Mouse (Mus musculus) intestine, postnatal 0 days (tissue): ENCODE data around the gene Bpi. TPM values are rescaled to one million over a fixed set of nuclear protein-coding genes. Genes with fewer than 3 reads are reported as not detected.

Experiments
- ATAC-seq: fragments of 200-750 bp; cut with Nextera tagmentation; 2 replicates; pipeline ENCODE4 v1.8.0; 2017; ENCODE audit warnings: mild to moderate bottlenecking, moderate TSS enrichment, moderate library complexity
- H3K27ac ChIP-seq: fragments of 300-500 bp; sonication (generic); 2 replicates; pipeline ENCODE4 v1.5.1; 2014; ENCODE audit warnings: mild to moderate bottlenecking, low read depth, low read length, moderate library complexity
- H3K27me3 ChIP-seq: fragments of 300-500 bp; sonication (generic); replicated peaks from 2 replicates; pipeline ENCODE4 v1.6.1; 2014; ENCODE audit warnings: low read length, mixed read lengths; ENCODE audit not compliant: control insufficient read depth, insufficient read depth
- H3K36me3 ChIP-seq: fragments of 300-500 bp; sonication (generic); 2 replicates; pipeline ENCODE4 v1.6.1; 2014; ENCODE audit warnings: mild to moderate bottlenecking, moderate library complexity; ENCODE audit not compliant: control insufficient read depth, insufficient read depth
- H3K4me1 ChIP-seq: fragments of 300-500 bp; sonication (generic); replicated peaks from 2 replicates; pipeline ENCODE4 v1.6.1; 2014; ENCODE audit warnings: antibody characterized with exemption, low read length, mixed read lengths; ENCODE audit not compliant: control insufficient read depth, insufficient read depth
- H3K4me2 ChIP-seq: fragments of 300-500 bp; sonication (generic); replicated peaks from 2 replicates; pipeline ENCODE4 v1.6.1; 2014; ENCODE audit warnings: low read depth, mild to moderate bottlenecking, moderate library complexity
- H3K4me3 ChIP-seq: fragments of 300-500 bp; sonication (generic); 2 replicates; pipeline ENCODE4 v1.5.1; 2014; ENCODE audit warnings: low read depth, low read length
- H3K9ac ChIP-seq: fragments of 300-500 bp; sonication (generic); 2 replicates; pipeline ENCODE4 v1.6.1; 2014; ENCODE audit warnings: mild to moderate bottlenecking, low read depth, low read length
- H3K9me3 ChIP-seq: fragments of 300-500 bp; sonication (generic); 2 replicates; pipeline ENCODE4 v1.6.1; 2016; ENCODE audit warnings: mixed run types; ENCODE audit not compliant: control insufficient read depth
- CTCF ChIP-seq: sonication (generic); IDR thresholded peaks from 2 replicates; pipeline ENCODE4 v1.5.1; 2016; ENCODE audit warnings: low read depth, mild to moderate bottlenecking, control low read depth, antibody characterized with exemption, moderate library complexity
- WGBS: fragments of 180-500 bp; shearing (Covaris S2); extraction: QIAGEN DNeasy Blood & Tissue Kit; methylation state at CpG from one replicate; pipeline ENCODE4 v1.1.7; 2014; 5-methylcytosine and 5-hydroxymethylcytosine counted together
- microRNA-seq: library from miRNA; unstranded; fragments of <30 nt; microRNA quantifications from one replicate; pipeline ENCODE4, GENCODE M21; 2016
- polyA plus RNA-seq: library from polyadenylated mRNA; unstranded; fragments of >200 nt; fragmentation: Nextera tagmentation; extraction: Ambion mirVana; gene quantifications from 2 replicates; pipeline ENCODE4 v1.2.1, GENCODE M21; 2015

Gene Bpi
- polyA plus RNA-seq, 1 experiment from 2014 or later: not detected

GRCm38 (mm10) chr2:158325609-158326008, 67.7 kb downstream of the Bpi start:
- no peaks in the 10 kb centered on the region for H3K27me3 ChIP-seq
- H3K4me1 ChIP-seq: no peaks in the 10 kb centered on the region
- no peaks in the 10 kb centered on the region for H3K36me3 ChIP-seq
- no peak overlapping the region for H3K9ac ChIP-seq
- H3K27ac ChIP-seq: no peak overlapping the region
- H3K4me2 ChIP-seq: no peak overlapping the region
- no peak for TF ChIP-seq CTCF
- 88% methylated on average over 8 of the region's 8 CpGs for WGBS
- no peak overlapping the region for H3K4me3 ChIP-seq
- ATAC-seq: no peak
- no peaks in the 10 kb centered on the region for H3K9me3 ChIP-seq

Small RNA genes lying within 50 kb of the gene (microRNA-seq; reads per million reads assigned to microRNA genes)
- gene Mir7685: not detected

Other genes with a start within 250 kb of the Bpi start
- 5.1 and 5.4 TPM in 2 replicates for gene Tti1, start 229.7 kb upstream of the Bpi start, polyA plus RNA-seq
- 17.1 and 19.8 TPM in 2 replicates for gene Rprd1b, start 229.6 kb upstream of the Bpi start, polyA plus RNA-seq
- 40.0 and 40.4 TPM in 2 replicates for gene Tgm2, start 111.7 kb upstream of the Bpi start, polyA plus RNA-seq
- gene D630003M21Rik, start 28.9 kb upstream of the Bpi start, polyA plus RNA-seq: 0.76 and 0.82 TPM in 2 replicates
- gene Lbp, start 48.4 kb downstream of the Bpi start, polyA plus RNA-seq: 4.9 and 6.2 TPM in 2 replicates
- 1.9 and 3.0 TPM in 2 replicates for gene Snhg11, start 117.5 kb downstream of the Bpi start, polyA plus RNA-seq
- 11.5 and 11.6 TPM in 2 replicates for gene Ralgapb, start 151.8 kb downstream of the Bpi start, polyA plus RNA-seq
- gene Adig, start 244.5 kb downstream of the Bpi start, polyA plus RNA-seq: not detected in 2 replicates